Mouse (Mus musculus): ENCODE results near the gene Bloc1s2. TPM values are rescaled to one million over a fixed set of nuclear protein-coding genes. Genes with fewer than 3 reads are reported as not detected.

The Bloc1s2 gene
- total and polyA plus RNA-seq, 2 experiments from 2014 or later, result 31.9 to 188 TPM

- H3K4me2 ChIP-seq (ENCODE audit: low read depth, low read length), result no peak overlapping the region
- no peak for ATAC-seq
- H3K9ac ChIP-seq (replicated peaks; ENCODE audit: low read length), result no peak overlapping the region
- peaks cover 46% of the 10 kb centered on the region for H3K36me3 ChIP-seq (ENCODE audit: insufficient read depth, low read length)
- DNase-seq (ENCODE audit: low spot score), result no peak
- H3K4me1 ChIP-seq (ENCODE audit: insufficient read depth, low read length), result no peaks in the 10 kb centered on the region
- no peaks in the 10 kb centered on the region for H3K9me3 ChIP-seq (ENCODE audit: low read length)
- no peak overlapping the region for H3K27ac ChIP-seq
- TF ChIP-seq CTCF (IDR thresholded peaks at IDR 0.05; ENCODE audit: low read depth), result no peak
- H3K27me3 ChIP-seq (ENCODE audit: insufficient read depth, low read length), result no peaks in the 10 kb centered on the region
- H3K4me3 ChIP-seq (ENCODE audit: low read length), result no peak overlapping the region
These were observed 28.5 kb downstream of the Bloc1s2 start for GRCm38 (mm10) chr19:44117793-44118192.

- Histone ChIP-seq H3K4me3 (ENCODE audit: low read length) (no peak overlapping the region), H3K9me3 (ENCODE audit: low read length) (no peaks in the 10 kb centered on the region), H3K36me3 (ENCODE audit: insufficient read depth, low read length) (peaks cover 37% of the 10 kb centered on the region), H3K27me3 (ENCODE audit: insufficient read depth, low read length) (no peaks in the 10 kb centered on the region), H3K9ac (replicated peaks; ENCODE audit: low read length) (no peak overlapping the region), H3K4me1 (ENCODE audit: insufficient read depth, low read length) (peaks cover 4% of the 10 kb centered on the region), H3K4me2 (ENCODE audit: low read depth, low read length) (no peak overlapping the region), H3K27ac (no peak overlapping the region)
- ATAC-seq (peak; percentile 39; the same call in 1 of the 2 replicates), DNase-seq (ENCODE audit: low spot score) (peak; percentile 49)
- 47% methylated on average over 7 of the region's 7 CpGs for WGBS
- peak; percentile 62 for TF ChIP-seq CTCF (IDR thresholded peaks at IDR 0.05; ENCODE audit: low read depth)
These were observed 34.5 kb downstream of the Bloc1s2 start for GRCm38 (mm10) chr19:44111706-44112105.

- DNase-seq (ENCODE audit: low spot score) (no peak), ATAC-seq (no peak)
- Histone ChIP-seq H3K4me3 (ENCODE audit: low read length) (no peak overlapping the region), H3K27me3 (ENCODE audit: insufficient read depth, low read length) (no peaks in the 10 kb centered on the region), H3K9me3 (ENCODE audit: low read length) (no peaks in the 10 kb centered on the region), H3K36me3 (ENCODE audit: insufficient read depth, low read length) (peaks cover 36% of the 10 kb centered on the region), H3K27ac (no peak overlapping the region), H3K4me1 (ENCODE audit: insufficient read depth, low read length) (peaks cover 4% of the 10 kb centered on the region), H3K9ac (replicated peaks; ENCODE audit: low read length) (no peak overlapping the region), H3K4me2 (ENCODE audit: low read depth, low read length) (no peak overlapping the region)
- WGBS, result 86% methylated on average over 9 of the region's 9 CpGs
- TF ChIP-seq CTCF (IDR thresholded peaks at IDR 0.05; ENCODE audit: low read depth), result no peak
These were observed 35.9 kb downstream of the Bloc1s2 start for GRCm38 (mm10) chr19:44110356-44110755.

GRCm38 (mm10) chr19:44108996-44109395 lies 37.2 kb downstream of the Bloc1s2 start:
- Histone ChIP-seq H3K27ac (no peak overlapping the region), H3K4me2 (ENCODE audit: low read depth, low read length) (no peak overlapping the region), H3K9me3 (ENCODE audit: low read length) (no peaks in the 10 kb centered on the region), H3K4me1 (ENCODE audit: insufficient read depth, low read length) (peaks cover 4% of the 10 kb centered on the region), H3K36me3 (ENCODE audit: insufficient read depth, low read length) (peaks cover 34% of the 10 kb centered on the region), H3K9ac (replicated peaks; ENCODE audit: low read length) (no peak overlapping the region), H3K4me3 (ENCODE audit: low read length) (no peak overlapping the region), H3K27me3 (ENCODE audit: insufficient read depth, low read length) (no peaks in the 10 kb centered on the region)
- TF ChIP-seq CTCF (IDR thresholded peaks at IDR 0.05; ENCODE audit: low read depth), result no peak
- ATAC-seq, result no peak
- DNase-seq (ENCODE audit: low spot score), result no peak

- Histone ChIP-seq H3K27me3 (ENCODE audit: insufficient read depth, low read length) (no peaks in the 10 kb centered on the region), H3K4me1 (ENCODE audit: insufficient read depth, low read length) (peaks cover 4% of the 10 kb centered on the region), H3K27ac (peak overlapping the region; percentile 79), H3K4me2 (ENCODE audit: low read depth, low read length) (peak overlapping the region; percentile 86), H3K4me3 (ENCODE audit: low read length) (peak overlapping the region; percentile 87), H3K9ac (replicated peaks; ENCODE audit: low read length) (peak overlapping the region; percentile 96), H3K9me3 (ENCODE audit: low read length) (no peaks in the 10 kb centered on the region), H3K36me3 (ENCODE audit: insufficient read depth, low read length) (peaks cover 23% of the 10 kb centered on the region; the same call in 1 of the 2 replicates)
- peak; percentile 64 for ATAC-seq
- TF ChIP-seq CTCF (IDR thresholded peaks at IDR 0.05; ENCODE audit: low read depth), result no peak
- DNase-seq (ENCODE audit: low spot score), result no peak
- WGBS, result 25% methylated on average over 22 of the region's 22 CpGs
These were observed 38.4 kb downstream of the Bloc1s2 start for GRCm38 (mm10) chr19:44107661-44108521.

GRCm38 (mm10) chr19:44106831-44107660 lies 39.2 kb downstream of the Bloc1s2 start, which contains the start of gene Chuk:
Gene Chuk, minus strand, starts transcription at chr19:44107480.
- ATAC-seq (peak; percentile 99), DNase-seq (ENCODE audit: low spot score) (peak; percentile 99)
- TF ChIP-seq CTCF (IDR thresholded peaks at IDR 0.05; ENCODE audit: low read depth), result no peak
- Histone ChIP-seq H3K4me2 (ENCODE audit: low read depth, low read length) (peak within 1 kb of the TSS; percentile 86), H3K9me3 (ENCODE audit: low read length) (no peaks in the 10 kb centered on the region), H3K27me3 (ENCODE audit: insufficient read depth, low read length) (no peaks in the 10 kb centered on the region), H3K9ac (replicated peaks; ENCODE audit: low read length) (peak within 1 kb of the TSS; percentile 96), H3K4me3 (ENCODE audit: low read length) (peak within 1 kb of the TSS; percentile 87), H3K27ac (peak within 1 kb of the TSS; percentile 79), H3K36me3 (ENCODE audit: insufficient read depth, low read length) (peaks cover 14% of the 10 kb centered on the region; the same call in 1 of the 2 replicates), H3K4me1 (ENCODE audit: insufficient read depth, low read length) (peaks cover 4% of the 10 kb centered on the region)
- WGBS, result 2% methylated on average over 64 of the region's 67 CpGs

Measured in hindbrain, postnatal 0 days (tissue).